Mouse (Mus musculus): ENCODE data around the gene Dpm3. TPM values are rescaled to one million over a fixed set of nuclear protein-coding genes. Genes with fewer than 3 reads are reported as not detected.
"Not testable (repeated sequence)": the region's sequence is repeated elsewhere in the genome, so short reads cannot be mapped to it uniquely, and the experiment has no call there.

Gene Dpm3
- 83.0 and 87.2 TPM in 2 replicates for polyA plus RNA-seq (2014; fragmentation: Nextera tagmentation; extraction: Ambion mirVana)

GRCm38 (mm10) chr3:89259076-89259475 lies at the start of gene Dpm3:
Dpm3 (plus strand) TSS chr3:89259358.
- Histone ChIP-seq H3K36me3 (ENCODE audit: control insufficient read depth, insufficient read depth, low read length) (no peaks in the 10 kb centered on the region), H3K27ac (ENCODE audit: low read depth, low read length) (no peak within 1 kb of the TSS), H3K9ac (ENCODE audit: low read length) (no peak within 1 kb of the TSS), H3K4me3 (ENCODE audit: low read depth, low read length) (no peak within 1 kb of the TSS), H3K4me2 (no peak within 1 kb of the TSS), H3K27me3 (ENCODE audit: control insufficient read depth, insufficient read depth, low read length) (no peaks in the 10 kb centered on the region), H3K4me1 (ENCODE audit: control insufficient read depth, insufficient read depth, low read length) (no peaks in the 10 kb centered on the region), H3K9me3 (ENCODE audit: control insufficient read depth, low read length) (no peaks in the 10 kb centered on the region)
- WGBS, result 61% methylated on average over 7 of the region's 7 CpGs
- DNase-seq (ENCODE audit: low spot score, missing footprints), result no peak
- no peak for ATAC-seq (ENCODE audit: low FRiP score)

GRCm38 (mm10) chr3:89209731-89210130 lies 49.4 kb upstream of the Dpm3 start:
- Histone ChIP-seq H3K27ac (ENCODE audit: low read depth, low read length) (no peak overlapping the region), H3K27me3 (ENCODE audit: control insufficient read depth, insufficient read depth, low read length) (no peaks in the 10 kb centered on the region), H3K36me3 (ENCODE audit: control insufficient read depth, insufficient read depth, low read length) (peaks cover 20% of the 10 kb centered on the region), H3K4me3 (ENCODE audit: low read depth, low read length) (no peak overlapping the region), H3K9ac (ENCODE audit: low read length) (no peak overlapping the region), H3K4me2 (no peak overlapping the region), H3K4me1 (ENCODE audit: control insufficient read depth, insufficient read depth, low read length) (peaks cover 7% of the 10 kb centered on the region), H3K9me3 (ENCODE audit: control insufficient read depth, low read length) (no peaks in the 10 kb centered on the region)
- WGBS, result 86% methylated on average over 7 of the region's 7 CpGs
- ATAC-seq (ENCODE audit: low FRiP score) (no peak), DNase-seq (ENCODE audit: low spot score, missing footprints) (no peak)

GRCm38 (mm10) chr3:89210162-89210561 lies 49.0 kb upstream of the Dpm3 start:
- Histone ChIP-seq H3K27me3 (ENCODE audit: control insufficient read depth, insufficient read depth, low read length) (no peaks in the 10 kb centered on the region), H3K36me3 (ENCODE audit: control insufficient read depth, insufficient read depth, low read length) (peaks cover 20% of the 10 kb centered on the region), H3K4me2 (no peak overlapping the region), H3K27ac (ENCODE audit: low read depth, low read length) (no peak overlapping the region), H3K9me3 (ENCODE audit: control insufficient read depth, low read length) (no peaks in the 10 kb centered on the region), H3K9ac (ENCODE audit: low read length) (no peak overlapping the region), H3K4me1 (ENCODE audit: control insufficient read depth, insufficient read depth, low read length) (peaks cover 9% of the 10 kb centered on the region), H3K4me3 (ENCODE audit: low read depth, low read length) (no peak overlapping the region)
- ATAC-seq (ENCODE audit: low FRiP score) (no peak), DNase-seq (ENCODE audit: low spot score, missing footprints) (no peak)
- whole genome bisulfite sequencing, result 89% methylated on average over 13 of the region's 13 CpGs

GRCm38 (mm10) chr3:89210731-89211130 lies 48.4 kb upstream of the Dpm3 start:
- ATAC-seq (ENCODE audit: low FRiP score) (no peak), DNase-seq (ENCODE audit: low spot score, missing footprints) (no peak)
- H3K36me3 ChIP-seq (ENCODE audit: control insufficient read depth, insufficient read depth, low read length), result peaks cover 20% of the 10 kb centered on the region
- no peak overlapping the region for H3K27ac ChIP-seq (ENCODE audit: low read depth, low read length)
- WGBS, result 91% methylated on average over 7 of the region's 7 CpGs
- H3K27me3 ChIP-seq (ENCODE audit: control insufficient read depth, insufficient read depth, low read length), result no peaks in the 10 kb centered on the region
- peaks cover 14% of the 10 kb centered on the region for H3K4me1 ChIP-seq (ENCODE audit: control insufficient read depth, insufficient read depth, low read length)
- H3K4me2 ChIP-seq, result no peak overlapping the region
- no peak overlapping the region for H3K9ac ChIP-seq (ENCODE audit: low read length)
- no peak overlapping the region for H3K4me3 ChIP-seq (ENCODE audit: low read depth, low read length)
- H3K9me3 ChIP-seq (ENCODE audit: control insufficient read depth, low read length), result no peaks in the 10 kb centered on the region

- peak overlapping the region; percentile 72 for H3K9ac ChIP-seq (ENCODE audit: low read length)
- peaks cover 29% of the 10 kb centered on the region for H3K4me1 ChIP-seq (ENCODE audit: control insufficient read depth, insufficient read depth, low read length)
- DNase-seq (ENCODE audit: low spot score, missing footprints) (peak; percentile 99), ATAC-seq (ENCODE audit: low FRiP score) (peak; percentile 89)
- H3K9me3 ChIP-seq (ENCODE audit: control insufficient read depth, low read length), result no peaks in the 10 kb centered on the region
- peak overlapping the region; percentile 98 for H3K27ac ChIP-seq (ENCODE audit: low read depth, low read length)
- no peaks in the 10 kb centered on the region for H3K27me3 ChIP-seq (ENCODE audit: control insufficient read depth, insufficient read depth, low read length)
- peak overlapping the region; percentile 81 for H3K4me3 ChIP-seq (ENCODE audit: low read depth, low read length)
- WGBS, result under 1% methylated on average over 67 of the region's 69 CpGs
- H3K4me2 ChIP-seq, result peak overlapping the region; percentile 82
- H3K36me3 ChIP-seq (ENCODE audit: control insufficient read depth, insufficient read depth, low read length), result peaks cover 5% of the 10 kb centered on the region
These were observed 45.2 kb upstream of the Dpm3 start for GRCm38 (mm10) chr3:89213803-89214530.

- Histone ChIP-seq H3K27me3 (ENCODE audit: control insufficient read depth, insufficient read depth, low read length) (no peaks in the 10 kb centered on the region), H3K4me2 (peak within 1 kb of the TSS; percentile 82), H3K27ac (ENCODE audit: low read depth, low read length) (peak within 1 kb of the TSS; percentile 98), H3K4me1 (ENCODE audit: control insufficient read depth, insufficient read depth, low read length) (peaks cover 33% of the 10 kb centered on the region), H3K9ac (ENCODE audit: low read length) (peak within 1 kb of the TSS; percentile 72), H3K4me3 (ENCODE audit: low read depth, low read length) (peak within 1 kb of the TSS; percentile 81), H3K36me3 (ENCODE audit: control insufficient read depth, insufficient read depth, low read length) (no peaks in the 10 kb centered on the region; the same call in 1 of the 2 replicates), H3K9me3 (ENCODE audit: control insufficient read depth, low read length) (no peaks in the 10 kb centered on the region)
- peak; percentile 96 for DNase-seq (ENCODE audit: low spot score, missing footprints)
- peak; percentile 22; the same call in 1 of the 2 replicates for ATAC-seq (ENCODE audit: low FRiP score)
- WGBS, result under 1% methylated on average over 18 of the region's 19 CpGs
These were observed 44.3 kb upstream of the Dpm3 start, which contains the start of gene Thbs3 for GRCm38 (mm10) chr3:89214681-89215411. Thbs3 (plus strand) TSS chr3:89215180.

GRCm38 (mm10) chr3:89215853-89216252 lies 43.3 kb upstream of the Dpm3 start:
- Histone ChIP-seq H3K27me3 (ENCODE audit: control insufficient read depth, insufficient read depth, low read length) (no peaks in the 10 kb centered on the region), H3K4me2 (peak overlapping the region; percentile 82), H3K4me3 (ENCODE audit: low read depth, low read length) (peak overlapping the region; percentile 81), H3K27ac (ENCODE audit: low read depth, low read length) (peak overlapping the region; percentile 98), H3K9me3 (ENCODE audit: control insufficient read depth, low read length) (no peaks in the 10 kb centered on the region), H3K9ac (ENCODE audit: low read length) (peak overlapping the region; percentile 72), H3K36me3 (ENCODE audit: control insufficient read depth, insufficient read depth, low read length) (no peaks in the 10 kb centered on the region; the same call in 1 of the 2 replicates), H3K4me1 (ENCODE audit: control insufficient read depth, insufficient read depth, low read length) (peaks cover 33% of the 10 kb centered on the region)
- WGBS, result 0% methylated on average over 6 of the region's 6 CpGs
- ATAC-seq (ENCODE audit: low FRiP score) (peak; percentile 36), DNase-seq (ENCODE audit: low spot score, missing footprints) (peak; percentile 98)

- H3K4me2 ChIP-seq, result peak overlapping the region; percentile 82
- not testable (repeated sequence) for H3K36me3 ChIP-seq (ENCODE audit: control insufficient read depth, insufficient read depth, low read length); ATAC-seq (ENCODE audit: low FRiP score); H3K27ac ChIP-seq (ENCODE audit: low read depth, low read length); H3K9me3 ChIP-seq (ENCODE audit: control insufficient read depth, low read length); H3K4me3 ChIP-seq (ENCODE audit: low read depth, low read length); DNase-seq (ENCODE audit: low spot score, missing footprints); H3K27me3 ChIP-seq (ENCODE audit: control insufficient read depth, insufficient read depth, low read length)
- WGBS, result 77% methylated on average over 7 of the region's 7 CpGs
- peaks cover 36% of the 10 kb centered on the region for H3K4me1 ChIP-seq (ENCODE audit: control insufficient read depth, insufficient read depth, low read length)
- peak overlapping the region; percentile 72; the same call in 1 of the 2 replicates for H3K9ac ChIP-seq (ENCODE audit: low read length)
These were observed 42.8 kb upstream of the Dpm3 start for GRCm38 (mm10) chr3:89216407-89216806.

- no peak for DNase-seq (ENCODE audit: low spot score, missing footprints)
- peaks cover 43% of the 10 kb centered on the region for H3K4me1 ChIP-seq (ENCODE audit: control insufficient read depth, insufficient read depth, low read length)
- no peak overlapping the region for H3K4me3 ChIP-seq (ENCODE audit: low read depth, low read length)
- no peak overlapping the region for H3K4me2 ChIP-seq
- H3K27ac ChIP-seq (ENCODE audit: low read depth, low read length), result no peak overlapping the region; the same call in 1 of the 2 replicates
- H3K9ac ChIP-seq (ENCODE audit: low read length), result no peak overlapping the region
- no peak for ATAC-seq (ENCODE audit: low FRiP score)
- no peaks in the 10 kb centered on the region for H3K9me3 ChIP-seq (ENCODE audit: control insufficient read depth, low read length)
- no peaks in the 10 kb centered on the region for H3K27me3 ChIP-seq (ENCODE audit: control insufficient read depth, insufficient read depth, low read length)
- H3K36me3 ChIP-seq (ENCODE audit: control insufficient read depth, insufficient read depth, low read length), result peaks cover 5% of the 10 kb centered on the region; the same call in 1 of the 2 replicates
- 85% methylated on average over 1 of the region's 1 CpGs for WGBS
These were observed 40.9 kb upstream of the Dpm3 start for GRCm38 (mm10) chr3:89218271-89218670.

All from midbrain, embryonic 11.5 days (tissue).